Mouse (Mus musculus) NIH3T3 (cell line): ENCODE measurements around the gene Ccdc102a.
A peak's percentile ranks its signal among the peaks of the same experiment; 100 is the strongest.
"Not testable (repeated sequence)": the region's sequence is repeated elsewhere in the genome, so short reads cannot be mapped to it uniquely, and the experiment has no call there.

Experiments
- DNase-seq: peaks from one replicate; pipeline ENCODE4 v3.0.0-alpha.2; 2012; ENCODE audit warnings: low read depth

The Ccdc102a gene

DNA sequence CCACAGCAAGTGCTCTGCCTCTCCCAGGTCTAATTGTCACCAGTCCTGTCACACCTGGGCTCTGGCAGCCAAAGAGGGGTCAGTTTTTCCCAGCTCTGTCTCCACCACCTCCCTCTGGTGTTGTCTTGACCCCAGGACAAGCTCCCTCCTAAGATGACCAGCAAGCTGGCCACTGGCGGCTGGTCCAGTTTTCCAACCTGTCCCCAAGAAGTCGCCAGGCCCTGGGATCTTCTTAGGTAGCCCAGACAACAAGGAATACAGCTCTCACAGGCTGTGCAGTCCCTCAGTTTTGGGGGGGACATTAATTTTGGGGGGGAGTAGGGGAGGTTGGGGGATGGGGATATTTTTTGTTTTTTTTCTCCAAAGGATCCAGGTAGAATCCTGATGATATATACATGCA lies 45.3 kb downstream of the Ccdc102a start:
- no peak for DNase-seq

- no peak for DNase-seq
These were observed 45.7 kb downstream of the Ccdc102a start for GRCm38 (mm10) chr8:94872156-94872555.

DNA sequence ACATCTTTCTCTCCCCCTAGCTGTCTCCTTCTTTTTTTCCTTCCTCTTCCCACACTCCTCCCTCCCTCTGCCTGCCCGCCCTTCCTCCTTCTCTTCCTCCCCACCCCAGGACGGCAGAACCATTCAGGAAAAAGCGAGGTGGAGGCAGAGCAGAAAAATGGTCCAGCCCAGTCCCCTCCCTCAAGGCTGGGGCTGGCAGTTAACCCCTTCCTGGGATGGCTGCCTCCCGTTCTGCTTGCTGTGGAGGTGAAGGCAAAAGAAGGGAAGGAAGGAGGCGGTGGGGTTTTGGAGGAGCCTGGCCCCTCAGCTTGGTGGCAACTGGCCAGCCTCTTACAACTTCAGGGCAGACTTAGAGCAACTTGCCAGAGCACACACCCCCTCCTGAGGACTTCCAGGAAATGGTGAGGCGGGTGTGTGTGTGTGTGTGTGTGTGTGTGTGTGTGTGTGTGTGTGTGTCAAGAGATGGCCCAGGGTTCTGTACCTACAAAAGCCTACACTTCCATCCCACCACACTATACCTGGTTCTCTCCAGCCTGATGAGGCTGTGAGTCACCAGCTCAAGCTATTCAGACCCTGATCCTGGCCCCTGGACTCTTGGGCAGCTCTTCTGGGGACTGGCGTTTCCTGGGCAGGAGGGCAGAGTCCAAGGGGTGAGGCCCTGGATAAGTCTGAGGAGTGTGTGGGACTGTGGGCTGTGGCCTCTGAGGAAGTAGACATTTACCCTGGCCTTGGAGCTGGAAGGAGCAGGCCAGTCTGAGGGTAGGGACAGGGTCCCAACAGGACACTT lies 46.6 kb downstream of the Ccdc102a start:
- peak; percentile 67 for DNase-seq

DNA sequence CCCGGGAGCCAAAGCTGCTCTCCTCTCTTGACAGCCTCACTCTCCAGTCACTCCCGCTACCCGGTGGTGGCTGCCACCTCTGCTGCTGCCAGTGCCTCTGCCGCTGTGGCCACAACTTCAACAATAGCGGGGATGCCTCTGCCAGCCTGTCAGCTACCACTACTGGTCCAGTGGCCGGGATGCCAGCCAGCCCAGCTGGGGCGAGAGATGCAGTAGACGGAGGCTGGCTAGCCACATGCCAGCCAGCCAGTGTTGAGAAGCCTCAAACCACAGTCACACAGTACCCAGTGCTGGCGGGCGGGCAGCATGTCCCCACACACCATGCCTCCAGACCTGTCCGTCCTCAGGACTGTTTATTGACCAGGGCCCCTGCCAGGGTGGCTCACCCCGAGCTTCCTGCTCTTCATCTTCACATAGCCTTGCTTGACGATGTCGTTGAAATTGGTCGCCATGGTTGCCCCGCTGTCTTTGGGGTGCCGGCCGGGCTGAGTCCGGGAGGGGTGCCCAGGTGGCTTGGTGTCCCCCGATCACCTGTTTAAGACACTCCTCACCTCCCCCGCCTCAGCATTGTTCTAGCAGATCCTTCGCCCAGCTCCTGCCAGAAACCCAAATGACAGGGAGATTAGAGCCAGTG lies 47.3 kb downstream of the Ccdc102a start:
- DNase-seq: no peak

- no peak for DNase-seq
These were observed 47.9 kb downstream of the Ccdc102a start for GRCm38 (mm10) chr8:94870003-94870402.

GRCm38 (mm10) chr8:94869146-94869545 lies 48.8 kb downstream of the Ccdc102a start:
- DNase-seq: no peak

DNA sequence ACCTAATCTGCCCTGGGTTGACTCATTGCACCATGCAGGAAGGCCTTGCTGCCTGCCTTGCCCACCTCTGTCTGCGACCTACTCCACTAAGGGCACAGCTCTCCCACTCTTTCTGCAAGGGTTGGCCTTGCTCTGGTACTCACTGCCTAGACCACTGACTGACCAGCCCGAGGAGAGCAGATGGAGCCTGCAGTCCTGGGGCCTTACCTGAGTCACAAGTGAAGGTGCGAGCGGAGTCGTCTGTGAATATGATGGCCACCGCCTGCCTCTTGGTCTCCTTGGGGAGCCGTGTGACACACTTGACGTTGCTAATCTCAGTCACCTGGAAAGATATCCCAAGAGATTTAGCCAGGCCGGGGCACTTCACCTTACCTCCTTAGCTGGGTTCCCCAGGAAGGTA lies 51.0 kb downstream of the Ccdc102a start:
- no peak for DNase-seq

DNA sequence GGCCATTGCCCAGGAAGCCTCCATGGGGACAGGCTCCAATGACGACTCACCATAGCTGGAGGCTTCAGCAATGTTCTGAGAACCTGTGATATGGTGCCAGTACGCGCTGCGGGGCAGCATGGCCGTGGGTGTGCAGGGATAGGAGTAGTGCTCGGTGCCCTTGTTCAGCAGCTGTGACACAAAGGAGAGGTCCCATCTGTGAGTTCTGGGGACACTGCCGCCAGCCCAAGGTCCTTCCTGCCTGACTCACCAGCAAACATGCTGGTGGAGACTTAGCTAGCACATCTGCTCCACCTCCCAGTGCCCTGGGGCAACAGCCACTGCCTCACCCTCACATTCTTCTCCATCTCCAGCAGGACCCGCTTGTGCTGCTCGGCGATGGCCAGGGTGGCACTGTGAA lies 52.6 kb downstream of the Ccdc102a start:
- DNase-seq: no peak

GRCm38 (mm10) chr8:94863897-94864673 lies 53.8 kb downstream of the Ccdc102a start:
- DNase-seq: peak; percentile 19

GRCm38 (mm10) chr8:94862487-94863220 lies 55.2 kb downstream of the Ccdc102a start:
- DNase-seq: no peak

GRCm38 (mm10) chr8:94861352-94861910 lies 56.5 kb downstream of the Ccdc102a start:
- DNase-seq: peak; percentile 77

DNA sequence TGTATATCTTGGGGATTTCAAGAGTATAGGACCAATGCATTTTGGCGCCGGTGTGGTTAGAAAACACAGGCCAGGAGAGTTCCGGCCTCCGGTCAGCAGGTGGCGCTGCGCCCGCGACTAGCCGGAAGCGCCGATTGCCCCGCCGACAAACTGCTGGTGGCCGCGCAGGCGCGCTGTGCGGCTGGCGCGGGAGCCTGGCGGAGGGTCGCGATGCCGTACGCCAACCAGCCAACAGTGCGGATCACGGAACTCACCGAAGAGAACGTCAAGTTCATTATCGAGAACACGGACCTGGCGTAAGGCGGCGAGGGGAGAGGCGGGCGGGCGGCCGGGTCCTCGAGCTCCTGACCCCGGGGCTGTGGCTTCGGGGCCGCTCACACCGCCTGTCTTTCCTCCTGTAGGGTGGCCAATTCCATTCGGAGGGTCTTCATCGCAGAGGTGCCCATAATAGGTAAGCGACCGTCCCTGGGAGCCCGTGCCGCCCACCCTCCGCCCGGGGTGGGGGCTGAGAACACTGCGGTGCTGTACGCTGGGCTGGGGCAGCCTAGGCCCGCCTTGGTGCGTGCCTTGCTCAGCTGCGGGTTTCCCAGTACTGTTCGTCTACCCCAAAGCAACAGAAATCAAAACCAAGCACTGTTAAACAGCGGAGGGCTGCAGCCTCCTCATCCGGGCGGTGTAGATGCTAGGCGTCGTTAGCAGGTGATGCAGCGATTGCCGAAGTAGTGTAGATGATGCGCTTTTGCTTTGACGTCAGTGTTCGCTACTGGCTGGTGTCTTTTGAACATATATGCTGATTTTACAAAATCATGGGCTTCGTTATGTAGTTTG lies 60.3 kb downstream of the Ccdc102a start, which contains the start of gene Polr2c:
TSS of gene Polr2c (plus strand) at position 105 of the 828 bp plus-strand sequence.
- DNase-seq: peak; percentile 93

GRCm38 (mm10) chr8:94857011-94857345 lies 60.9 kb downstream of the Ccdc102a start:
- DNase-seq: no peak

GRCm38 (mm10) chr8:94854761-94855160 lies 63.1 kb downstream of the Ccdc102a start:
- DNase-seq: not testable (repeated sequence)
